Mouse (Mus musculus): ENCODE results near the gene Zfp94. TPM values are rescaled to one million over a fixed set of nuclear protein-coding genes. Genes with fewer than 3 reads are reported as not detected.

Gene Zfp94
- polyA plus RNA-seq, 1 experiment = 4.7 TPM

DNA sequence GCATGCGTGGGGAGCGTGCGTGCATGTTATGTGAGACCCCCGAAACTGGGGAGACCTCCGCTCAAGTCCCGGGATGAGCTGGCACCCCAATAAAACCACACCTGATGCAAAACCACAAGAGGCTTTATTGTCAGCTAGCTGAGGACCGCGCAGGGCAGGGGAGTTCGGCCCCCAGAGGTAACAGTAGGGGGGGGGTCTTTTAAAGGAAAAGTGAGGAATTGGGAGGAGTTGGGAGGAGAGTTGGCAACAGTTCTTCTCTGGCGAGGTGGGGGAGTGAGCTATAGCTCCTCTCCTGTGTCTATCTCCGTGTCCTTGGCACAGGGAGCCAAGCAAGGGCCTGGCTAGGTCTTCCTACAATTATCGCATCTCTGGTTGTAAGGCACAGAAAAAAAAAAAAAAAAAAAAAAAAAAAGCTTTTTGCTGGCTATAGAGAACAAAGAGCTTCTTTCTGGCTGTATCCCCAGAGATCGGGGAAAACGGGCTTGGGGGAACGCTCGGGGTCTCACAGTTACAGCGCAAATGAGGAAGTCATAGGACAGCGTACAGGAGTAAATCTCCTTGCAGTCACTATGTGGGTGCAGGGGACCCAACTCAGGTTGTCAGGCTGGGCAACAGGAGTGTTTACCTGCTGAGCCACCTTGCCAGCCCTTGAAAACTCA is 16.5 kb downstream of the Zfp94 start:
- H3K27ac ChIP-seq (ENCODE audit: insufficient read depth, low read length) = no peak overlapping the region

DNA sequence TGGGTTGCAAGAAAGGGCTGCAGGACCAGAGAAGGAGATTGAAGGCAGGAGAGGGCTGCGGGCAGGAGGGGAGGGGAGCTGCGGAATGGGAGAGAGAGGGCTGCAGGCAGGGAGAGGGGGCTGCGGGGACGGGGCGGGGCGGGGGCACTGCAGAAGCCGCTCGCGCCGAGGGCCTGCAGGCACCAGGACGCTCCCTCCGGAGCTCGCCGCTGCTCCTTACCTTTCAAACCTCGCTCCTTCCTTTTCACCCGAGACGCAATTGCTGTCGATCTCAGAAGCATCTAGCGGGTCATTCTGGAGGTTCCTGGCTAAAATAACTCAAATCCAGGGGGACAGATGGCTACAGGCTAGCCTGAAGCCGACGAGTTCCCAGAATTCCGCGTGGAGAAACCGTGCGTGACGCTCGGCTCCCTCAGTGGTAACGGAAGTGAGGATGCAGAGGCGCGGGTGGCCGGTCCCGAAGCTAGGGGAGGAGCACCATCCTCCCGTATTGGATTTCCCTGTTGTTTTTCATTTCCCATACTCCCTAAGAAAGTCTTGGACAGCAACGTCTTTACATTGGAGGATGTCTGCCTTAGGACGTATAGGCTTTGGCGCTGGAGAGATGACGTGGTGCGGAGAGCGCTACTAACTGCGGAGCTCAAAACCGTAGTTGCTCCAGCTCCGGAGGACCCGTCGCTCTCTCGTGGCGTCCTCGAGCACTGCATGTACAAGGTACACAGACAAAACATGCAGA is 17.3 kb downstream of the Zfp94 start:
- no peak for TF ChIP-seq POLR2A (IDR thresholded peaks at IDR 0.05; ENCODE audit: insufficient read depth, low read length)
- TF ChIP-seq EP300 (IDR thresholded peaks at IDR 0.05; ENCODE audit: insufficient read depth, low read depth, low read length) = no peak
- peak; percentile 32 for TF ChIP-seq CTCF (IDR thresholded peaks at IDR 0.05; ENCODE audit: low read depth, low read length)
- Histone ChIP-seq H3K9me3 (replicated peaks; ENCODE audit: control insufficient read depth, insufficient read depth, low read length, poor library complexity, severe bottlenecking) (no peaks in the 10 kb centered on the region; the same call in 1 of the 2 replicates), H3K9ac (ENCODE audit: low read depth, poor library complexity, severe bottlenecking) (peak overlapping the region; percentile 90), H3K27me3 (ENCODE audit: control insufficient read depth, insufficient read depth, low read length, poor library complexity, severe bottlenecking) (no peaks in the 10 kb centered on the region), H3K4me3 (ENCODE audit: low read depth, low read length) (peak overlapping the region; percentile 97), H3K4me1 (ENCODE audit: control insufficient read depth, insufficient read depth, low read length) (no peaks in the 10 kb centered on the region), H3K36me3 (ENCODE audit: control insufficient read depth, insufficient read depth, low read length, poor library complexity, severe bottlenecking) (peaks cover 5% of the 10 kb centered on the region), H3K27ac (ENCODE audit: insufficient read depth, low read length) (peak overlapping the region; percentile 9; the same call in 1 of the 2 replicates)

More for the DNA sequence above, 16.5 kb downstream of the Zfp94 start:
- peak overlapping the region; percentile 61 for H3K4me3 ChIP-seq (ENCODE audit: low read depth, low read length)
- TF ChIP-seq POLR2A (IDR thresholded peaks at IDR 0.05; ENCODE audit: insufficient read depth, low read length) (no peak), EP300 (IDR thresholded peaks at IDR 0.05; ENCODE audit: insufficient read depth, low read depth, low read length) (no peak), CTCF (IDR thresholded peaks at IDR 0.05; ENCODE audit: low read depth, low read length) (no peak)
- no peaks in the 10 kb centered on the region for H3K27me3 ChIP-seq (ENCODE audit: control insufficient read depth, insufficient read depth, low read length, poor library complexity, severe bottlenecking)
- no peaks in the 10 kb centered on the region; the same call in 1 of the 2 replicates for H3K9me3 ChIP-seq (replicated peaks; ENCODE audit: control insufficient read depth, insufficient read depth, low read length, poor library complexity, severe bottlenecking)
- H3K9ac ChIP-seq (ENCODE audit: low read depth, poor library complexity, severe bottlenecking) = peak overlapping the region; percentile 90
- no peaks in the 10 kb centered on the region for H3K4me1 ChIP-seq (ENCODE audit: control insufficient read depth, insufficient read depth, low read length)
- peaks cover 5% of the 10 kb centered on the region for H3K36me3 ChIP-seq (ENCODE audit: control insufficient read depth, insufficient read depth, low read length, poor library complexity, severe bottlenecking)

DNA sequence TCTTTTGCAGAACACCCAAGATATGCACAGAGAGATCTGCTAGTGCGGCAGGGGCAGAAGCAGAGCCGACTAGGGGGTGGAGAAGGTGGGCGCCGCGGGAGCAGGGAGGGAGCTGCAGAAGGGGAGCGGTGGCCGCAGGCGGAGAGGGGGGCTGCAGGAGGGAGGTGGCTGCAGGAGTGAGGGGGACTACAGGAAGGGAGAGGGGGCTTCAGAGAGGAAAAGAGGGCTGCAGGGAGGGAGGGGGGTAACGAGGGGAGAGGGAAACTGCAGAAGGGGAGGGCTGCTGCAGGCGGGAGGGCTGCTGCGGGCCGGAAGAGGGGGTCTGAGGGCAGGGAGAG is 17.9 kb downstream of the Zfp94 start:
- H3K27me3 ChIP-seq (ENCODE audit: control insufficient read depth, insufficient read depth, low read length, poor library complexity, severe bottlenecking) = no peaks in the 10 kb centered on the region
- H3K36me3 ChIP-seq (ENCODE audit: control insufficient read depth, insufficient read depth, low read length, poor library complexity, severe bottlenecking) = peaks cover 5% of the 10 kb centered on the region
- no peak overlapping the region for H3K27ac ChIP-seq (ENCODE audit: insufficient read depth, low read length)

DNA sequence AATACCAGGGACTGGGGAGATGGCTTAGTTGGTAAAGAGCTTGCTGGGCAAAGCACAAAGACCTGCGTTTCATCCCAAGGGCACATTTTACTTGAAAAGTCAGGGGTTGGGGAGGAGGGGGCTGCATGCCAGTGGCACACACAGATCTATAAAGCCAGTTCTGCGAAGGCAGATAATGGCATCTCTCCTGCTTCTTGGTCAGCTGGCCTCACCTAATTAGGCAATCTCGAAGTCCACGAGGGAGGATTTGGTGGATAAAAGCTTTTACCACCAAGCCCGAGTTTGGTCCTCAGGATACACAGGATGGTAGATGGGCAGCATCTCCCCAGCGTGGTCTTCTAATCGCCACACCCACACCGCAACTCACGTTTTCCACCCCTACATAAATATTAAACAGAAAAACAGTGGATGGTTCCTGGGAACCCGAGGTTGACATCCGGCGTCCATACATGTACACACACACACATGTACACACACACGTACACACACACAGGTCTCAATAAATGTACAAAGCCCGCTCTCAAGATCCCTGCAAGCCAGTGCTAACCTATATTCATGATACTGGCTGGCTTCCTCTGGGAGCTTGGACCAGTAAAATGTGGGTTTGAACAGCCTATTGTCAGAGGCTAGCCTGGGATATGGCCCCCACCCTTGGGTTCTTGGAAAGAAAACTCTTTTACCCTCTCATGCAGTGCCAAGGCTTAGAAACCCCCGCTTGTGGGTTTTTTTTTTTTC is 18.9 kb downstream of the Zfp94 start:
- H3K9ac ChIP-seq (ENCODE audit: low read depth, poor library complexity, severe bottlenecking) = no peak overlapping the region
- H3K36me3 ChIP-seq (ENCODE audit: control insufficient read depth, insufficient read depth, low read length, poor library complexity, severe bottlenecking) = peaks cover 5% of the 10 kb centered on the region
- no peak overlapping the region for H3K27ac ChIP-seq (ENCODE audit: insufficient read depth, low read length)
- H3K4me1 ChIP-seq (ENCODE audit: control insufficient read depth, insufficient read depth, low read length) = no peaks in the 10 kb centered on the region
- no peaks in the 10 kb centered on the region for H3K27me3 ChIP-seq (ENCODE audit: control insufficient read depth, insufficient read depth, low read length, poor library complexity, severe bottlenecking)
- TF ChIP-seq POLR2A (IDR thresholded peaks at IDR 0.05; ENCODE audit: insufficient read depth, low read length) (no peak), EP300 (IDR thresholded peaks at IDR 0.05; ENCODE audit: insufficient read depth, low read depth, low read length) (no peak), CTCF (IDR thresholded peaks at IDR 0.05; ENCODE audit: low read depth, low read length) (no peak)
- H3K9me3 ChIP-seq (replicated peaks; ENCODE audit: control insufficient read depth, insufficient read depth, low read length, poor library complexity, severe bottlenecking) = no peaks in the 10 kb centered on the region
- no peak overlapping the region for H3K4me3 ChIP-seq (ENCODE audit: low read depth, low read length)

More for the DNA sequence above, 17.9 kb downstream of the Zfp94 start:
- Histone ChIP-seq H3K4me1 (ENCODE audit: control insufficient read depth, insufficient read depth, low read length) (no peaks in the 10 kb centered on the region), H3K9me3 (replicated peaks; ENCODE audit: control insufficient read depth, insufficient read depth, low read length, poor library complexity, severe bottlenecking) (no peaks in the 10 kb centered on the region; the same call in 1 of the 2 replicates), H3K9ac (ENCODE audit: low read depth, poor library complexity, severe bottlenecking) (peak overlapping the region; percentile 90), H3K4me3 (ENCODE audit: low read depth, low read length) (peak overlapping the region; percentile 97)
- TF ChIP-seq POLR2A (IDR thresholded peaks at IDR 0.05; ENCODE audit: insufficient read depth, low read length) = no peak
- TF ChIP-seq CTCF (IDR thresholded peaks at IDR 0.05; ENCODE audit: low read depth, low read length) = no peak

DNA sequence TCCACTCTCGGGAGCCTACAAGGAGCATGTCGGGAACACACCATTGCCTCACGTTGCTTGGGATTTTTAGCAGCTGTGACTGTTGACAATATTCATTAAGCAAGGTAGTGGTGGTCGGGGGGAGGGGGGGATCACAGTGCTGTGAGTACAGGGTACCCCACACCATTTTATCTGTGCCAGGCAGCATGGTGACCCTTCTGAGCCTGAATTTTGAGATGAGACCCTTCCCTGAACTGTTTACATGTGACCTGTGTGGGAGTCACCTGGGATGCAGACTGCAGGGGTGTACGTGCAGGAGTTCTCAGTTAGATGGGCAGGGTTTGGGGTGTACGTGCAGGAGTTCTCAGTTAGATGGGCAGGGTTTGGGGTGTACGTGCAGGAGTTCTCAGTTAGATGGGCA is 20.1 kb downstream of the Zfp94 start:
- Histone ChIP-seq H3K27me3 (ENCODE audit: control insufficient read depth, insufficient read depth, low read length, poor library complexity, severe bottlenecking) (no peaks in the 10 kb centered on the region), H3K27ac (ENCODE audit: insufficient read depth, low read length) (no peak overlapping the region), H3K4me3 (ENCODE audit: low read depth, low read length) (no peak overlapping the region), H3K36me3 (ENCODE audit: control insufficient read depth, insufficient read depth, low read length, poor library complexity, severe bottlenecking) (no peaks in the 10 kb centered on the region; the same call in 1 of the 2 replicates), H3K4me1 (ENCODE audit: control insufficient read depth, insufficient read depth, low read length) (no peaks in the 10 kb centered on the region), H3K9ac (ENCODE audit: low read depth, poor library complexity, severe bottlenecking) (no peak overlapping the region), H3K9me3 (replicated peaks; ENCODE audit: control insufficient read depth, insufficient read depth, low read length, poor library complexity, severe bottlenecking) (no peaks in the 10 kb centered on the region)
- TF ChIP-seq POLR2A (IDR thresholded peaks at IDR 0.05; ENCODE audit: insufficient read depth, low read length) (no peak), EP300 (IDR thresholded peaks at IDR 0.05; ENCODE audit: insufficient read depth, low read depth, low read length) (no peak), CTCF (IDR thresholded peaks at IDR 0.05; ENCODE audit: low read depth, low read length) (no peak)

All from ES-Bruce4 (cell line).